Mouse (Mus musculus) stomach, embryonic 16.5 days (tissue): ENCODE data around the gene Rfx5. TPM values are rescaled to one million over a fixed set of nuclear protein-coding genes. Genes with fewer than 3 reads are reported as not detected.
"Not testable (repeated sequence)": the region's sequence is repeated elsewhere in the genome, so short reads cannot be mapped to it uniquely, and the experiment has no call there.

Experiments
- ATAC-seq: fragments of 200-750 bp; cut with Nextera tagmentation; 2 replicates; pipeline ENCODE4 v1.8.0; 2017; ENCODE audit warnings: moderate number of reproducible peaks, moderate TSS enrichment; ENCODE audit not compliant: insufficient read depth, low FRiP score
- H3K27ac ChIP-seq: fragments of 300-500 bp; sonication (generic); 2 replicates; pipeline ENCODE4 v1.5.1; 2014; ENCODE audit warnings: low read length
- H3K27me3 ChIP-seq: fragments of 300-500 bp; sonication (generic); 2 replicates; pipeline ENCODE4 v1.6.1; 2014; ENCODE audit warnings: low read length, control low read depth, mixed read lengths; ENCODE audit not compliant: control insufficient read depth, insufficient read depth
- H3K36me3 ChIP-seq: fragments of 300-500 bp; sonication (generic); 2 replicates; pipeline ENCODE4 v1.6.1; 2014; ENCODE audit warnings: low read length; ENCODE audit not compliant: control insufficient read depth, insufficient read depth
- H3K4me1 ChIP-seq: fragments of 300-500 bp; sonication (generic); 2 replicates; pipeline ENCODE4 v1.6.1; 2014; ENCODE audit warnings: low read length, control low read depth, mixed read lengths; ENCODE audit not compliant: control insufficient read depth, insufficient read depth
- H3K4me2 ChIP-seq: fragments of 300-500 bp; sonication (generic); 2 replicates; pipeline ENCODE4 v1.6.1; 2014; ENCODE audit warnings: low read depth, low read length, mixed read lengths
- H3K4me3 ChIP-seq: fragments of 300-500 bp; sonication (generic); replicated peaks from 2 replicates; pipeline ENCODE4 v1.5.1; 2014; ENCODE audit warnings: mild to moderate bottlenecking, low read length
- H3K9ac ChIP-seq: fragments of 300-500 bp; sonication (generic); 2 replicates; pipeline ENCODE4 v1.6.1; 2014; ENCODE audit warnings: low read length
- H3K9me3 ChIP-seq: fragments of 300-500 bp; sonication (generic); replicated peaks from 2 replicates; pipeline ENCODE4 v1.6.1; 2016; ENCODE audit warnings: low read length, control low read depth; ENCODE audit not compliant: control insufficient read depth
- WGBS: fragments of 180-500 bp; shearing (Covaris S2); extraction: QIAGEN DNeasy Blood & Tissue Kit; methylation state at CpG from one replicate; pipeline ENCODE4 v1.1.7; 2014; 5-methylcytosine and 5-hydroxymethylcytosine counted together
- polyA plus RNA-seq: library from polyadenylated mRNA; unstranded; fragments of >200 nt; fragmentation: Nextera tagmentation; extraction: Ambion mirVana; gene quantifications from 2 replicates; pipeline ENCODE4 v1.2.1, GENCODE M21; 2015

Rfx5 gene
- polyA plus RNA-seq = 6.9 and 7.0 TPM in 2 replicates

GRCm38 (mm10) chr3:94953764-94954616 lies at the start of gene Rfx5:
Gene Rfx5 (plus strand): TSS chr3:94954075.
- H3K27me3 ChIP-seq = no peaks in the 10 kb centered on the region
- H3K9ac ChIP-seq = peak within 1 kb of the TSS; percentile 95
- H3K4me2 ChIP-seq = peak within 1 kb of the TSS; percentile 68
- H3K4me3 ChIP-seq = peak within 1 kb of the TSS; percentile 88
- WGBS = under 1% methylated on average over 50 of the region's 50 CpGs
- H3K9me3 ChIP-seq = no peaks in the 10 kb centered on the region
- peaks cover 15% of the 10 kb centered on the region for H3K36me3 ChIP-seq
- ATAC-seq = peak; percentile 97
- H3K4me1 ChIP-seq = peaks cover 13% of the 10 kb centered on the region; the same call in 1 of the 2 replicates
- peak within 1 kb of the TSS; percentile 96 for H3K27ac ChIP-seq

- not testable (repeated sequence) for H3K4me2 ChIP-seq, H3K36me3 ChIP-seq, H3K4me1 ChIP-seq, H3K4me3 ChIP-seq, H3K27ac ChIP-seq, H3K9ac ChIP-seq, H3K9me3 ChIP-seq, H3K27me3 ChIP-seq, ATAC-seq
- WGBS = 52% methylated on average over 3 of the region's 3 CpGs
These were observed 49.1 kb upstream of the Rfx5 start for GRCm38 (mm10) chr3:94904759-94905158.

GRCm38 (mm10) chr3:94906482-94906881 lies 47.4 kb upstream of the Rfx5 start:
- ATAC-seq = no peak
- Histone ChIP-seq H3K9me3 (no peaks in the 10 kb centered on the region), H3K4me1 (no peaks in the 10 kb centered on the region), H3K4me3 (no peak overlapping the region), H3K36me3 (no peaks in the 10 kb centered on the region), H3K27ac (no peak overlapping the region), H3K27me3 (no peaks in the 10 kb centered on the region), H3K4me2 (no peak overlapping the region), H3K9ac (no peak overlapping the region)
- 38% methylated on average over 1 of the region's 1 CpGs for WGBS

GRCm38 (mm10) chr3:94911050-94911693 lies 42.7 kb upstream of the Rfx5 start:
- H3K9me3 ChIP-seq = no peaks in the 10 kb centered on the region
- H3K4me1 ChIP-seq = no peaks in the 10 kb centered on the region
- H3K9ac ChIP-seq = no peak overlapping the region
- WGBS = 49% methylated on average over 2 of the region's 2 CpGs
- ATAC-seq = no peak
- H3K4me2 ChIP-seq = no peak overlapping the region
- no peaks in the 10 kb centered on the region for H3K27me3 ChIP-seq
- H3K4me3 ChIP-seq = no peak overlapping the region
- no peak overlapping the region for H3K27ac ChIP-seq
- no peaks in the 10 kb centered on the region for H3K36me3 ChIP-seq

GRCm38 (mm10) chr3:94913801-94914200 lies 40.1 kb upstream of the Rfx5 start:
- no peaks in the 10 kb centered on the region for H3K9me3 ChIP-seq
- H3K36me3 ChIP-seq = no peaks in the 10 kb centered on the region
- WGBS = 47% methylated on average over 5 of the region's 5 CpGs
- H3K27me3 ChIP-seq = no peaks in the 10 kb centered on the region
- no peak for ATAC-seq
- no peak overlapping the region for H3K9ac ChIP-seq
- peak overlapping the region; percentile 77 for H3K27ac ChIP-seq
- no peak overlapping the region for H3K4me2 ChIP-seq
- no peak overlapping the region for H3K4me3 ChIP-seq
- H3K4me1 ChIP-seq = 0 out of 2 replicates have a peak, but pooled peaks cover 6% of the 10 kb centered on the region

- Histone ChIP-seq H3K4me3 (no peak overlapping the region), H3K36me3 (no peaks in the 10 kb centered on the region), H3K9ac (no peak overlapping the region), H3K4me1 (0 out of 2 replicates have a peak, but pooled peaks cover 6% of the 10 kb centered on the region), H3K9me3 (no peaks in the 10 kb centered on the region), H3K4me2 (no peak overlapping the region), H3K27ac (peak overlapping the region; percentile 14; the same call in 1 of the 2 replicates), H3K27me3 (no peaks in the 10 kb centered on the region)
- WGBS = 61% methylated on average over 7 of the region's 7 CpGs
- ATAC-seq = no peak
These were observed 37.8 kb upstream of the Rfx5 start for GRCm38 (mm10) chr3:94915903-94916741.

- Histone ChIP-seq H3K9ac (peak overlapping the region; percentile 6; the same call in 1 of the 2 replicates), H3K9me3 (no peaks in the 10 kb centered on the region), H3K27me3 (no peaks in the 10 kb centered on the region), H3K36me3 (no peaks in the 10 kb centered on the region), H3K4me3 (no peak overlapping the region), H3K4me1 (0 out of 2 replicates have a peak, but pooled peaks cover 6% of the 10 kb centered on the region), H3K27ac (peak overlapping the region; percentile 78), H3K4me2 (no peak overlapping the region)
- WGBS = 48% methylated on average over 14 of the region's 14 CpGs
- ATAC-seq = peak; percentile 56
These were observed 36.0 kb upstream of the Rfx5 start for GRCm38 (mm10) chr3:94917816-94918361.

- H3K27me3 ChIP-seq = no peaks in the 10 kb centered on the region
- WGBS = 62% methylated on average over 4 of the region's 4 CpGs
- no peak overlapping the region for H3K27ac ChIP-seq
- no peak overlapping the region for H3K4me2 ChIP-seq
- 0 out of 2 replicates have a peak, but pooled peaks cover 6% of the 10 kb centered on the region for H3K4me1 ChIP-seq
- no peak overlapping the region for H3K4me3 ChIP-seq
- no peak for ATAC-seq
- H3K9me3 ChIP-seq = no peaks in the 10 kb centered on the region
- no peak overlapping the region for H3K9ac ChIP-seq
- H3K36me3 ChIP-seq = no peaks in the 10 kb centered on the region
These were observed 35.0 kb upstream of the Rfx5 start for GRCm38 (mm10) chr3:94918845-94919244.
